Mouse (Mus musculus): ENCODE results near the gene Fam180a.

GRCm38 (mm10) chr6:35271094-35271855 is 54.7 kb downstream of the Fam180a start:
- TF ChIP-seq CTCF (IDR thresholded peaks at IDR 0.05; ENCODE audit: low read depth), result no peak
- TF ChIP-seq EP300 (IDR thresholded peaks at IDR 0.05; ENCODE audit: low read depth), result no peak

All from liver, embryonic 14.5 days (tissue).